Mouse (Mus musculus) heart, embryonic 11.5 days (tissue): Measurements from ENCODE around the gene Slc37a4. TPM values are rescaled to one million over a fixed set of nuclear protein-coding genes. Genes with fewer than 3 reads are reported as not detected.
A peak's percentile ranks its signal among the peaks of the same experiment; 100 is the strongest.
"Not testable (repeated sequence)": the region's sequence is repeated elsewhere in the genome, so short reads cannot be mapped to it uniquely, and the experiment has no call there.

Experiments used
- ATAC-seq: fragments of 200-750 bp; cut with Nextera tagmentation; replicated peaks from 2 replicates; pipeline ENCODE4 v1.8.0; 2017; ENCODE audit warnings: moderate library complexity; ENCODE audit not compliant: insufficient number of reproducible peaks, low FRiP score, low TSS enrichment
- H3K27ac ChIP-seq: fragments of 300-500 bp; sonication (generic); 2 replicates; pipeline ENCODE4 v1.5.1; 2014; ENCODE audit warnings: mild to moderate bottlenecking, low read depth, low read length
- H3K27me3 ChIP-seq: fragments of 300-500 bp; sonication (generic); 2 replicates; pipeline ENCODE4 v1.6.1; 2014; ENCODE audit warnings: mild to moderate bottlenecking, low read length, mixed read lengths; ENCODE audit not compliant: control insufficient read depth, insufficient read depth
- H3K36me3 ChIP-seq: fragments of 300-500 bp; sonication (generic); 2 replicates; pipeline ENCODE4 v1.6.1; 2014; ENCODE audit warnings: mild to moderate bottlenecking, low read length, moderate library complexity, mixed read lengths; ENCODE audit not compliant: control insufficient read depth, insufficient read depth
- H3K4me1 ChIP-seq: fragments of 300-500 bp; sonication (generic); 2 replicates; pipeline ENCODE4 v1.6.1; 2014; ENCODE audit warnings: low read length; ENCODE audit not compliant: control insufficient read depth, insufficient read depth
- H3K4me2 ChIP-seq: fragments of 300-500 bp; sonication (generic); 2 replicates; pipeline ENCODE4 v1.6.1; 2014; ENCODE audit warnings: mild to moderate bottlenecking, moderate library complexity
- H3K4me3 ChIP-seq: fragments of 300-500 bp; sonication (generic); 2 replicates; pipeline ENCODE4 v1.5.1; 2014; ENCODE audit warnings: low read depth, low read length
- H3K9ac ChIP-seq: fragments of 300-500 bp; sonication (generic); 2 replicates; pipeline ENCODE4 v1.6.1; 2014; ENCODE audit warnings: mild to moderate bottlenecking, low read depth, low read length, moderate library complexity
- H3K9me3 ChIP-seq: fragments of 300-500 bp; sonication (generic); replicated peaks from 2 replicates; pipeline ENCODE4 v1.6.1; 2016; ENCODE audit warnings: low read length; ENCODE audit not compliant: control insufficient read depth
- WGBS: fragments of 180-500 bp; shearing (Covaris S2); extraction: QIAGEN DNeasy Blood & Tissue Kit; methylation state at CpG from one replicate; pipeline ENCODE4 v1.1.7; 2014; ENCODE audit not compliant: insufficient replicate concordance; 5-methylcytosine and 5-hydroxymethylcytosine counted together
- polyA plus RNA-seq: library from polyadenylated mRNA; unstranded; fragments of >200 nt; fragmentation: Nextera tagmentation; extraction: Ambion mirVana; gene quantifications from 2 replicates; pipeline ENCODE4 v1.2.1, GENCODE M21; 2014

The Slc37a4 gene
- polyA plus RNA-seq, 1 experiment from 2014 or later = 31.5 TPM

GRCm38 (mm10) chr9:44401081-44401480, 4.4 kb downstream of the Slc37a4 start:
- no peak for ATAC-seq
- no peak overlapping the region for H3K4me2 ChIP-seq
- peaks cover 39% of the 10 kb centered on the region for H3K36me3 ChIP-seq
- H3K27ac ChIP-seq = no peak overlapping the region
- WGBS = 68% methylated on average over 4 of the region's 4 CpGs
- no peaks in the 10 kb centered on the region for H3K27me3 ChIP-seq
- no peak overlapping the region for H3K9ac ChIP-seq
- no peak overlapping the region for H3K4me3 ChIP-seq
- no peaks in the 10 kb centered on the region for H3K9me3 ChIP-seq
- H3K4me1 ChIP-seq = peaks cover 9% of the 10 kb centered on the region

- Histone ChIP-seq H3K36me3 (peaks cover 45% of the 10 kb centered on the region), H3K4me2 (no peak overlapping the region), H3K27me3 (no peaks in the 10 kb centered on the region), H3K9ac (no peak overlapping the region), H3K4me1 (peaks cover 4% of the 10 kb centered on the region), H3K9me3 (no peaks in the 10 kb centered on the region), H3K4me3 (no peak overlapping the region), H3K27ac (no peak overlapping the region)
- no peak for ATAC-seq
- 76% methylated on average over 3 of the region's 3 CpGs for WGBS
Observed at GRCm38 (mm10) chr9:44405011-44405410, 8.4 kb downstream of the Slc37a4 start.

- Histone ChIP-seq H3K9me3 (no peaks in the 10 kb centered on the region), H3K4me3 (peak within 1 kb of the TSS; percentile 90), H3K36me3 (peaks cover 41% of the 10 kb centered on the region), H3K27me3 (no peaks in the 10 kb centered on the region), H3K4me2 (peak within 1 kb of the TSS; percentile 80), H3K27ac (peak within 1 kb of the TSS; percentile 90), H3K9ac (peak within 1 kb of the TSS; percentile 95), H3K4me1 (peaks cover 4% of the 10 kb centered on the region)
- under 1% methylated on average over 51 of the region's 51 CpGs for WGBS
- peak; percentile 93 for ATAC-seq
Observed at GRCm38 (mm10) chr9:44406906-44407751, 10.5 kb downstream of the Slc37a4 start, which contains the start of the genes Rps25 and Trappc4. Gene Rps25 (plus strand): TSS chr9:44407139. Gene Trappc4 (minus strand): TSS chr9:44407600.

GRCm38 (mm10) chr9:44407752-44408097, 11.1 kb downstream of the Slc37a4 start:
- H3K27ac ChIP-seq = peak overlapping the region; percentile 90
- no peaks in the 10 kb centered on the region for H3K27me3 ChIP-seq
- H3K9me3 ChIP-seq = no peaks in the 10 kb centered on the region
- H3K4me1 ChIP-seq = peaks cover 4% of the 10 kb centered on the region
- under 1% methylated on average over 24 of the region's 24 CpGs for WGBS
- H3K4me3 ChIP-seq = peak overlapping the region; percentile 90
- H3K36me3 ChIP-seq = peaks cover 40% of the 10 kb centered on the region
- no peak for ATAC-seq
- peak overlapping the region; percentile 95 for H3K9ac ChIP-seq
- peak overlapping the region; percentile 80 for H3K4me2 ChIP-seq

- not testable (repeated sequence) for H3K27me3 ChIP-seq, ATAC-seq, H3K27ac ChIP-seq, H3K4me1 ChIP-seq, H3K9me3 ChIP-seq
- peak overlapping the region; percentile 80 for H3K4me2 ChIP-seq
- peak overlapping the region; percentile 90 for H3K4me3 ChIP-seq
- H3K9ac ChIP-seq = peak overlapping the region; percentile 95; the same call in 1 of the 2 replicates
- H3K36me3 ChIP-seq = peaks cover 36% of the 10 kb centered on the region
- 75% methylated on average over 9 of the region's 9 CpGs for WGBS
Observed at GRCm38 (mm10) chr9:44408693-44409092, 12.0 kb downstream of the Slc37a4 start.

GRCm38 (mm10) chr9:44410647-44411336, 14.1 kb downstream of the Slc37a4 start:
- Histone ChIP-seq H3K4me2 (no peak overlapping the region), H3K9ac (no peak overlapping the region), H3K27me3 (no peaks in the 10 kb centered on the region), H3K4me1 (peaks cover 4% of the 10 kb centered on the region), H3K9me3 (no peaks in the 10 kb centered on the region), H3K4me3 (no peak overlapping the region), H3K27ac (no peak overlapping the region), H3K36me3 (peaks cover 26% of the 10 kb centered on the region)
- no peak for ATAC-seq
- WGBS = 85% methylated on average over 2 of the region's 2 CpGs

- no peak for ATAC-seq
- Histone ChIP-seq H3K27ac (no peak overlapping the region), H3K9ac (no peak overlapping the region), H3K4me2 (no peak overlapping the region), H3K9me3 (no peaks in the 10 kb centered on the region), H3K4me1 (peaks cover 4% of the 10 kb centered on the region), H3K27me3 (no peaks in the 10 kb centered on the region), H3K4me3 (no peak overlapping the region), H3K36me3 (peaks cover 26% of the 10 kb centered on the region)
- WGBS = 86% methylated on average over 1 of the region's 1 CpGs
Observed at GRCm38 (mm10) chr9:44411601-44412130, 15.0 kb downstream of the Slc37a4 start.

GRCm38 (mm10) chr9:44412306-44412705, 15.7 kb downstream of the Slc37a4 start:
- no peaks in the 10 kb centered on the region for H3K27me3 ChIP-seq
- no peaks in the 10 kb centered on the region for H3K9me3 ChIP-seq
- H3K4me1 ChIP-seq = peaks cover 8% of the 10 kb centered on the region
- H3K36me3 ChIP-seq = peaks cover 26% of the 10 kb centered on the region
- no peak overlapping the region for H3K9ac ChIP-seq
- WGBS = 70% methylated on average over 4 of the region's 4 CpGs
- ATAC-seq = no peak
- no peak overlapping the region for H3K27ac ChIP-seq
- no peak overlapping the region for H3K4me3 ChIP-seq
- H3K4me2 ChIP-seq = no peak overlapping the region
